Mouse (Mus musculus) spleen, embryonic (tissue): Measurements from ENCODE around the gene Barhl1.

ENCODE experiments used
- CTCF ChIA-PET: fragments of 350-600 bp; sonication (Branson Sonifier 250); formaldehyde crosslinking; loops from one replicate; lab custom pipeline; 2022; lab: Charles Lee

Barhl1 gene

GRCm38 (mm10) chr2:28875554-28875953 lies 40.9 kb downstream of the Barhl1 start:
- CTCF ChIA-PET, result no interaction called here

GRCm38 (mm10) chr2:28867495-28867894 lies 49.0 kb downstream of the Barhl1 start:
- CTCF ChIA-PET, result interaction anchor here (0.6 kb wide), 1 partner anchor 115 kb away, joined by 9 read pairs; no protein-coding TSS in a partner anchor

GRCm38 (mm10) chr2:28863857-28864256 lies 52.6 kb downstream of the Barhl1 start:
- CTCF ChIA-PET, result no interaction called here

- CTCF ChIA-PET, result no interaction called here
Observed at GRCm38 (mm10) chr2:28860678-28861423, 55.6 kb downstream of the Barhl1 start.

- CTCF ChIA-PET, result no interaction called here
Observed at GRCm38 (mm10) chr2:28859303-28859702, 57.2 kb downstream of the Barhl1 start.
